Mouse (Mus musculus) urinary bladder, postnatal 0 days (tissue): ENCODE measurements around the gene Rab39b. TPM values are rescaled to one million over a fixed set of nuclear protein-coding genes. Genes with fewer than 3 reads are reported as not detected.

Experiments used
- polyA plus RNA-seq: library from polyadenylated mRNA; unstranded; fragments of >200 nt; fragmentation: Nextera tagmentation; extraction: Ambion mirVana; gene quantifications from 2 replicates; pipeline ENCODE4 v1.2.1, GENCODE M21; 2015

Gene Rab39b
- 0.31 and 0.62 TPM in 2 replicates for polyA plus RNA-seq

GRCm38 (mm10) chrX:75577582-75578324, at the start of gene Rab39b:
Rab39b (minus strand) TSS chrX:75578231.

Other genes with a start within 250 kb of the Rab39b start
- 80.8 and 105 TPM in 2 replicates for gene Fundc2, start 195.8 kb downstream of the Rab39b start, polyA plus RNA-seq
- gene F8, start 195.6 kb downstream of the Rab39b start, polyA plus RNA-seq = 1.6 and 1.7 TPM in 2 replicates
- 19.2 and 22.4 TPM in 2 replicates for gene Cmc4, start 161.6 kb downstream of the Rab39b start, polyA plus RNA-seq
- 4.8 and 5.5 TPM in 2 replicates for gene Mtcp1, start 161.6 kb downstream of the Rab39b start, polyA plus RNA-seq
- gene Brcc3, start 161.6 kb downstream of the Rab39b start, polyA plus RNA-seq = 44.1 and 46.2 TPM in 2 replicates
- gene Vbp1, start 63.9 kb downstream of the Rab39b start, polyA plus RNA-seq = 101 and 112 TPM in 2 replicates